Mouse (Mus musculus) neural tube, embryonic 13.5 days (tissue): ENCODE measurements around the gene Tsc2. TPM values are rescaled to one million over a fixed set of nuclear protein-coding genes. Genes with fewer than 3 reads are reported as not detected.
A peak's percentile ranks its signal among the peaks of the same experiment; 100 is the strongest.

Source experiments
- ATAC-seq: fragments of 200-750 bp; cut with Nextera tagmentation; 2 replicates; pipeline ENCODE4 v1.8.0; 2017; ENCODE audit warnings: low read depth, mild to moderate bottlenecking, moderate TSS enrichment, moderate library complexity
- H3K27ac ChIP-seq: fragments of 300-500 bp; sonication (generic); replicated peaks from 2 replicates; pipeline ENCODE4 v1.5.1; 2015; ENCODE audit warnings: moderate library complexity, mild to moderate bottlenecking, inconsistent platforms
- H3K27me3 ChIP-seq: fragments of 300-500 bp; sonication (generic); 2 replicates; pipeline ENCODE4 v1.6.1; 2015; ENCODE audit warnings: mild to moderate bottlenecking, inconsistent platforms
- H3K36me3 ChIP-seq: fragments of 300-500 bp; sonication (generic); 2 replicates; pipeline ENCODE4 v1.6.1; 2015; ENCODE audit warnings: mild to moderate bottlenecking, inconsistent platforms
- H3K4me1 ChIP-seq: fragments of 300-500 bp; sonication (generic); replicated peaks from 2 replicates; pipeline ENCODE4 v1.6.1; 2015; ENCODE audit warnings: inconsistent platforms
- H3K4me2 ChIP-seq: fragments of 300-500 bp; sonication (generic); 2 replicates; pipeline ENCODE4 v1.6.1; 2015; ENCODE audit warnings: inconsistent platforms, mild to moderate bottlenecking, moderate library complexity
- H3K4me3 ChIP-seq: fragments of 300-500 bp; sonication (generic); 2 replicates; pipeline ENCODE4 v1.5.1; 2015; ENCODE audit warnings: mild to moderate bottlenecking, inconsistent platforms
- H3K9ac ChIP-seq: fragments of 300-500 bp; sonication (generic); 2 replicates; pipeline ENCODE4 v1.6.1; 2015; ENCODE audit warnings: moderate library complexity, mild to moderate bottlenecking, inconsistent platforms
- H3K9me3 ChIP-seq: fragments of 300-500 bp; sonication (generic); 2 replicates; pipeline ENCODE4 v1.6.1; 2016; ENCODE audit warnings: inconsistent platforms
- WGBS: fragments of 180-500 bp; shearing (Covaris S2); methylation state at CpG from one replicate; pipeline ENCODE4 v1.1.7; 2015; 5-methylcytosine and 5-hydroxymethylcytosine counted together
- polyA plus RNA-seq: library from polyadenylated mRNA; unstranded; fragments of >200 nt; fragmentation: Nextera tagmentation; extraction: Ambion mirVana; gene quantifications from 2 replicates; pipeline ENCODE4 v1.2.1, GENCODE M21; 2015

Gene Tsc2
- polyA plus RNA-seq, 1 experiment from 2014 or later: 62.5 TPM

DNA sequence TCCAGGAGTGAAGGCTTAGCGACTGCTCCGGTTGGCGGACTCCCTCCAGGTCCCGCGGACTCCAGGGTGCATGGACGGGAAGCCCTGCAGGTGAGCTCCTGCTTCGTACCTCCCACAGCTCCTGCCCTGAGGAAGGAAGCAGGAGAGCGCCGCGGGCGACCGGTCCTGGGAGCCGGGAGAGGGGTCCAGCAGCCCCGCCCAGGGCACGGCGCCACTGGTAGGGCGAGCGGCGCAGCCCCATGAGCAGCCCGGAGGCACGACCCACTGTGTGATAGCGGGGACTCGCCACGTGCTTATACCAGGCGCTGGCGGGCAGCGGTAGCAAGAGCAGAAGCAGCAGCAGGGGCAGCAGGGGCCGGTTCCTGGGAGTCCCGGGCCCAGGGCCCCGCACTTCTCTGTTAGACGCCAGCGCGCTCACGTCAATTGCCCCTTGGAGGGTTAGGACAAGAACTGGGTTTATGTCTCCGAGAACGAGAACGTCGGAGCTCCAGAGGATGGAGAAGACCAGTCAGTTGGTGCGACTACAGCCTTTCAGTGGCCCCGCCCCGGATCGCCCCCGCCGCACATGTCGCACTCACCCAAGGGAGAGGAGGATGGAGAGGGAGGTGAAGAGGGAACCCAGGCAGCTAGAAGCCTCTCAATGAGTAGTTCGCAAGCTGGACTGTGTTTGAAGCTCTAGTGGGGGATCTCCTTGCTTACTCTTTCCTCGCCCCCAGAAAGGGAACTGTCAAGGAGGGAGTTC, 25.8 kb upstream of the Tsc2 start, which contains the start of gene Npw:
Gene Npw, minus strand, starts transcription at position 441 of the 742 bp plus-strand sequence.
- 0 out of 2 replicates have a peak, but pooled peaks have one; percentile 20 for ATAC-seq
- Histone ChIP-seq H3K4me3 (peak within 1 kb of the TSS; percentile 35), H3K9ac (peak within 1 kb of the TSS; percentile 54), H3K27me3 (peaks cover 61% of the 10 kb centered on the region), H3K4me1 (peaks cover 16% of the 10 kb centered on the region), H3K4me2 (peak within 1 kb of the TSS; percentile 59), H3K27ac (no peak within 1 kb of the TSS), H3K36me3 (no peaks in the 10 kb centered on the region), H3K9me3 (no peaks in the 10 kb centered on the region)
- 1% methylated on average over 47 of the region's 47 CpGs for WGBS

DNA sequence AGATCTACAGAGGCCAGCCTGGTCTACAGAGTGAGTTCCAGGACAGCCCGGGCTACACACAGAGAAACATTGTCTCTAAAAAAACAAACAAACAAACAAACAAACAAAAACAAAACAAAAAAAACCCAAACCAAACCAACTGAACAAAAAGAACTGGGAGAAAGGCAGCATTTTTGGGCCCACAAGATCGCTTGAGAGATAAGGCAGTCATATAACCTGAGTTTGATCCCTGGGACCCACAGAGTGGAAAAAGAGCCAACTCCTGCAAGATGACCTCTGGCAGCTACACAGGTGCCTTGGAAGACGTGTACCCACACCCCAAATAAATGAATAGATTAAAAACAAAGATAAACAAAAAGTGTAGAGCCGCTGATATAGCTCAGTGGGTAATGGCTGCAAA, 22.5 kb upstream of the Tsc2 start:
- Histone ChIP-seq H3K36me3 (no peaks in the 10 kb centered on the region), H3K4me2 (no peak overlapping the region), H3K4me1 (peaks cover 21% of the 10 kb centered on the region), H3K27me3 (peaks cover 64% of the 10 kb centered on the region), H3K9ac (no peak overlapping the region), H3K27ac (no peak overlapping the region), H3K4me3 (no peak overlapping the region), H3K9me3 (no peaks in the 10 kb centered on the region)
- WGBS: 75% methylated on average over 4 of the region's 4 CpGs
- ATAC-seq: no peak

DNA sequence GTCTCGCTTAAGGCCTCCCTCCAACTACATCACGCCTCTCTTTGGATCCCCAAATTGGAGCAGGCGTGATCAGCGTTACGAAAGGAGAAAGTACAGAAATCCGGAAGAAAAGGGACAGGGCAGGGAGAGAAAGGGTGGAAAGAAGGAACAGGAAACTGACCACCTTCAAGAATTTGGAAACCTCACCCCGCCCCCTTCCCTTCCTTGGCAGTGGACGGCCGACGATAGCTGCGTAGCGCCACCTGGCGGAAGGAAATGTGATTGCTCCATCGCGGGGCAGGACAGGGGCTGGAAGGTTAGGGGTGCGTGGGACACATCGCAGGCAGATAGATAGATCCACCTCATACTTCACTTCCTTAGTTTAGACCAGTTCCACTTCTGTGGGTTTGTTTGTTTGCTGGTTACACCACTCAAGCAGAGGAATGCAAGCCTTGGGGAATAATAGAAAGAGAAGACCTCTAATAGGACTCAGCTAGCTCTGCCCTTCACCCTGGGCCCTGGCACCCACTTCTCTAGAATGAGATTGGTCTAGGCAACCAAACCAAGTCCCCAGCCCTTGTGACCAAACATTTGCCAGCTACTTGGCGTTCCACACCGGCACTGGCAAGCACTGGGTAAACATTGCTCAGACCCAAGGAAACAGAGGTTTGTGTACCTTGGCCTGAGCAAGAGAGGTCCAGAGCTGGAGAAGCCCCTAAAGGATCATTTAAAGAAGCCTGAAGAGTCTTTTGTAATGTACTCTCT, 21.7 kb upstream of the Tsc2 start:
- Histone ChIP-seq H3K9ac (peak overlapping the region; percentile 47; the same call in 1 of the 2 replicates), H3K4me2 (peak overlapping the region; percentile 52), H3K4me1 (peaks cover 29% of the 10 kb centered on the region), H3K4me3 (peak overlapping the region; percentile 24; the same call in 1 of the 2 replicates), H3K9me3 (no peaks in the 10 kb centered on the region), H3K27me3 (peaks cover 60% of the 10 kb centered on the region), H3K27ac (no peak overlapping the region), H3K36me3 (no peaks in the 10 kb centered on the region)
- WGBS: 6% methylated on average over 19 of the region's 19 CpGs
- no peak for ATAC-seq

DNA sequence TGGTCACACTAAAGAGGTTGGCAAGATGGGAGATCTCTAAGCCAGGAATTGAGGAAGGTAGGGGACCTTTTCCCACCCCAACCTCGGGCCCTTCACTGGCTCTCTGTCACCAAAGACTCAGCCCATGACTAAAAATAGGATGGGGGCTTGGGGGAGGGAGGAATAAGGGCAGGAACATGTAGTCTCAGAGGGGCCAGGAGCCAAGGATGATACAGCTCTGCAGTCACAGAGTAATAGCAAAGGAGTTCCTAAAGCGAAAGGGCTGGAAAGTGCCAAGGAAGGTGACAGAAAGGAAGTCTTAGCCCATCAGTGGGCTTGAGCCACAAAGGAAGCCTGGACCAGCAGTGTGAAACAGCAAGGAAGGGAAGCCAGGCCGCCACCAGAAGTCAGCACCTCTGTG, 19.4 kb upstream of the Tsc2 start:
- H3K9me3 ChIP-seq: no peaks in the 10 kb centered on the region
- no peak overlapping the region for H3K4me2 ChIP-seq
- 75% methylated on average over 3 of the region's 3 CpGs for WGBS

DNA sequence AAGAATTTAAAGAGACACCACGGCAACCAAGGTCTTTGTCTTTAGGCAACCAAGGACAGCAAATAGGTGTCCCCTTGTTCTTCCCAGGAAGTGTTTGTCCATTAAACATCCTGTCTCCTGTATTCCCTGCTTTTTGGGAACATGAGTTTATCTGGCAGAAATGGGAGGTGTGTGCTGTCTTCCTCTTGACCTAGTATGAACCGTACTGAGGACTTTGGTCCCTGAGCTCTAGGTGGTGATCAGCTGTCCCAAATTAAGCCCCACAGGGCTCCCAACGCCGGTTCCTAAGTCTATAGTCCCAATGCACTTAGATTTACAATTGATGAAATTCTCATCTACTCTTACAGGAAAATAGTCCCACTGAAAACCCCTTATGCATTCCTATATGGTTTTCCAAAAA, 18.3 kb upstream of the Tsc2 start:
- WGBS: 78% methylated on average over 4 of the region's 4 CpGs
- Histone ChIP-seq H3K4me2 (peak overlapping the region; percentile 94), H3K36me3 (no peaks in the 10 kb centered on the region), H3K27me3 (peaks cover 37% of the 10 kb centered on the region), H3K9me3 (no peaks in the 10 kb centered on the region), H3K9ac (peak overlapping the region; percentile 89; the same call in 1 of the 2 replicates), H3K27ac (0 out of 2 replicates have a peak overlapping the region, but pooled peaks have one; percentile 59), H3K4me1 (peaks cover 25% of the 10 kb centered on the region), H3K4me3 (peak overlapping the region; percentile 69; the same call in 1 of the 2 replicates)
- no peak for ATAC-seq

More for the DNA sequence above, 19.4 kb upstream of the Tsc2 start:
- H3K27ac ChIP-seq: no peak overlapping the region
- peaks cover 25% of the 10 kb centered on the region for H3K4me1 ChIP-seq
- no peak overlapping the region for H3K4me3 ChIP-seq
- H3K36me3 ChIP-seq: no peaks in the 10 kb centered on the region
- no peak for ATAC-seq
- H3K27me3 ChIP-seq: peaks cover 48% of the 10 kb centered on the region
- no peak overlapping the region for H3K9ac ChIP-seq

DNA sequence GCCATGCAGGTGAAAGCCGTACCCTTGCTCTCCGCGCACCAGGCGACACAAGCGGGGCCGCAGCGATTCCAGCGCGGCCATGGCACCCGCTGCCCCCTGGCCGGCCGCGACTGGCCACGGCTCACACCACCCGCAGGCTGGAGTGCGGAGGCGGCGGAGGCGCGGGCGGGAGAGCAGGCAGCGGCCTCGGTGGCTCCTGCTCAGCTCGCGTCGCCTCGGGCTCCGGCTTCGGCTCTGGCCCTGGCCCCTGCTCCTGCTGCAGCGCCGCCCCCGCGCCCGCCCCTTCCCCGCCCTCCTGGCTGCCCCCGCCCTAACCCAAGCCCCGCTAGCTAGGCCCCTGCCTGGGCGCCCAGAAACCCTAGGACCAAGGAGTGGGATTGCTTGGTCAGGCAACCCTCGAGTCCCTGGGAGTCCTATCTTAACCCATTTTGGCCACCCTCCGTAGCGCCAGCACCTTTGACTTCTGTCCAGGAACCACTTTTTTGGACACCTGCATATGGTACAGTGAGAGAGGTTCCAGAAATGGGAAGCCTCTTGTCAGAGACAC, 17.7 kb upstream of the Tsc2 start, which contains the start of gene Slc9a3r2:
Gene Slc9a3r2, minus strand, starts transcription at position 258 of the 547 bp plus-strand sequence.
- peak within 1 kb of the TSS; percentile 69 for H3K4me3 ChIP-seq
- peak within 1 kb of the TSS; percentile 94 for H3K4me2 ChIP-seq
- H3K4me1 ChIP-seq: peaks cover 26% of the 10 kb centered on the region
- peak; percentile 46; the same call in 1 of the 2 replicates for ATAC-seq
- peaks cover 37% of the 10 kb centered on the region for H3K27me3 ChIP-seq
- no peaks in the 10 kb centered on the region for H3K36me3 ChIP-seq
- peak within 1 kb of the TSS; percentile 89 for H3K9ac ChIP-seq
- 1% methylated on average over 31 of the region's 41 CpGs for WGBS
- H3K9me3 ChIP-seq: no peaks in the 10 kb centered on the region
- peak within 1 kb of the TSS; percentile 59 for H3K27ac ChIP-seq

DNA sequence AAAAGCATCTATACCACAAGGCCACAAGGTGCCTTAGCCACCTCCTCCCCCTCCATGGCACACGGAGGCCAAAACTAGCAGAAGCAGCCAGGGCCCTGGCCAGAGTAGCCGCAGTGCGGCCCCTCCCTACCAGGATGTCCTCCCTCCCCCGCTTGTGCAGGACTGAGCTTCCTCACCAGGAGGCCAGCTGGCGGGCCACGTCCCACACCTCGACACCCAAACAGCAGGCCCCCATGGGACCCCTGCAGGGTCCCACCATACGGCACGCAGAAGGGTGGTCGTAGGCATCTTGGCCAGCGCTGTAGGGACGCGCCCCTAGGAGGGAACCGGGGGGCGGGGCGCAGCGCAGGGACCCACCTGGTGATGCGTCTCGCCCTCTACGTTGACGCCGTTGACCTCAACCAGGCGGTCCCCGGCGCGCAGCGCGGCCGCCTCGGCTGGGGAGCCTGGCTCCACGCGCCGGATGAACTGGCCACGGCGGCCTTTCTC, 17.2 kb upstream of the Tsc2 start:
- ATAC-seq: peak; percentile 51

DNA sequence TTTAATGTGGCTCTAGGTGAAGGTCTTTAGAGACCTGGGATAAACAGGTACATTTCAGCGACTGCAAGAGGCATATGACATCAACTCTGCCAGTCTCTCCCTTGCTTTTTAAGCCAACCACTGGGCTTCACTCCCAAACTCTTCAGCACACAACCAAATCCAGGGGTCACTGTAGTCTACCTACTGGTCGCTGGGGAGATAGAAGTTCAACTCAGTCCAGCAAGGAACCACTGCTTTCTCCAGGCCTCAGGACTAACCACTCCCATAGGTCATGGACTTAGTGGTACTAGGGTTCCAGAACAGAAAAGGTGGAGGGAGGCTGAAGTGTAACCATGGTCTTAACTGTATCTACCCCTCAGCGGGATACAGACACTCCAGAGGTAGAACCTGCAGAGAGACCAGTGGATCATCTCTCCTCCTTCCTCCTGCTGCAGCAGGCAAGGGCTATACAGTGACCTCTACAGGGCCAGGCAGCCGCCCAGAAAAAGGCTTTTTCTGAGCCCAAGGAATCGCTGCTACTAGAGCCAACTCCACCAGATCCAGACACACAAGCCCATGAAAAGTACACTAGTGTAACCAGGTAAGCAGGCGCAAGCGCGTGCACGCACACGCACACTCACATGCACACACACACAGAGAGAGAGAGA, 16.4 kb upstream of the Tsc2 start:
- no peak for ATAC-seq
- Histone ChIP-seq H3K9me3 (no peaks in the 10 kb centered on the region), H3K36me3 (no peaks in the 10 kb centered on the region), H3K4me3 (peak overlapping the region; percentile 69), H3K9ac (peak overlapping the region; percentile 89), H3K4me2 (peak overlapping the region; percentile 94), H3K27me3 (peaks cover 37% of the 10 kb centered on the region), H3K27ac (no peak overlapping the region), H3K4me1 (peaks cover 37% of the 10 kb centered on the region)
- 76% methylated on average over 10 of the region's 10 CpGs for WGBS

More for the DNA sequence above, 17.2 kb upstream of the Tsc2 start:
- H3K27me3 ChIP-seq: peaks cover 37% of the 10 kb centered on the region
- peak overlapping the region; percentile 89 for H3K9ac ChIP-seq
- peaks cover 31% of the 10 kb centered on the region for H3K4me1 ChIP-seq
- H3K36me3 ChIP-seq: no peaks in the 10 kb centered on the region
- H3K4me3 ChIP-seq: peak overlapping the region; percentile 69
- H3K27ac ChIP-seq: peak overlapping the region; percentile 59
- WGBS: under 1% methylated on average over 35 of the region's 35 CpGs
- H3K4me2 ChIP-seq: peak overlapping the region; percentile 94
- H3K9me3 ChIP-seq: no peaks in the 10 kb centered on the region

DNA sequence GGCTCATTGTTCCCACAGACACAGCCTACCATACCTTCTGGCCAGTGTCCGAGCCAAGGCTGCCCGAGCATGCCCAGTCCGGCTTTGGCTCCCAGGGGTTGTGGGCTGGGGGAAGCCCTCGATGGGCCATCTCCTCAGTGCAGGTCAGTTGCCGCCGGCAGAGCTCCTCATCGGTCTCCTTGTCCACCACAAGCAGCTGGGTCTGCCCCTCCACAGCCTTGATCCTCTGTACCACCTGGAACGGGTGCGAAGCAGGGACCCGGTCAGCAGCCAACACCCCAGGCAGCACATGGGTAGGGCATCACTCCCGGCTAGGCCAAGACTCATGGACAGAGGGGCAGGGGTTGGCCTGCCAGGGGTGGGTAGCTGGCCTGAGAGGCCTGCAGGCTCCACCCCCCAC, 15.1 kb upstream of the Tsc2 start:
- Histone ChIP-seq H3K4me1 (peaks cover 38% of the 10 kb centered on the region), H3K9ac (peak overlapping the region; percentile 18; the same call in 1 of the 2 replicates), H3K4me3 (peak overlapping the region; percentile 13; the same call in 1 of the 2 replicates), H3K36me3 (no peaks in the 10 kb centered on the region), H3K9me3 (no peaks in the 10 kb centered on the region), H3K27me3 (peaks cover 28% of the 10 kb centered on the region), H3K4me2 (peak overlapping the region; percentile 13; the same call in 1 of the 2 replicates), H3K27ac (peak overlapping the region; percentile 28; the same call in 1 of the 2 replicates)
- 80% methylated on average over 11 of the region's 11 CpGs for WGBS
- no peak for ATAC-seq

DNA sequence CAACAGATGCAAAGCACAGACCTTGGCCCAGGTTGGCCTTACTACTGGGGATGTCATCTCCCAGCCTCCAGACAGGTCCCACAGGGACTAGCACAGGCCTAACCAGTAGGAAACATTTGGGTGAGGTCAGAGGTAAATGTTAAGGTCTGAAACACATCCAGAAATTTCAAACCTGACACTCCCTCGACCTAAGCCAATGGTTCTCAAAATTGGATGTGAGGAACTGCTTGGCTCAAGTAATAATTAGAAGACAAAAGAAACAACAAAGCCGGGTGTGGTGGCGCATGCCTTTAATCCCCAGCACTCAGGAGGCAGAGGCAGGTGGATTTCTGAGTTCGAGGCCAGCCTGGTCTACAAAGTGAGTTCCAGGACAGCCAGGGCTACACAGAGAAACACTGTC, 14.0 kb upstream of the Tsc2 start:
- peaks cover 38% of the 10 kb centered on the region for H3K4me1 ChIP-seq
- no peak overlapping the region for H3K4me3 ChIP-seq
- WGBS: 85% methylated on average over 4 of the region's 4 CpGs
- H3K36me3 ChIP-seq: no peaks in the 10 kb centered on the region
- no peaks in the 10 kb centered on the region for H3K9me3 ChIP-seq
- H3K27ac ChIP-seq: 0 out of 2 replicates have a peak overlapping the region, but pooled peaks have one; percentile 23
- H3K9ac ChIP-seq: no peak overlapping the region
- ATAC-seq: no peak
- H3K27me3 ChIP-seq: peaks cover 26% of the 10 kb centered on the region
- H3K4me2 ChIP-seq: no peak overlapping the region

DNA sequence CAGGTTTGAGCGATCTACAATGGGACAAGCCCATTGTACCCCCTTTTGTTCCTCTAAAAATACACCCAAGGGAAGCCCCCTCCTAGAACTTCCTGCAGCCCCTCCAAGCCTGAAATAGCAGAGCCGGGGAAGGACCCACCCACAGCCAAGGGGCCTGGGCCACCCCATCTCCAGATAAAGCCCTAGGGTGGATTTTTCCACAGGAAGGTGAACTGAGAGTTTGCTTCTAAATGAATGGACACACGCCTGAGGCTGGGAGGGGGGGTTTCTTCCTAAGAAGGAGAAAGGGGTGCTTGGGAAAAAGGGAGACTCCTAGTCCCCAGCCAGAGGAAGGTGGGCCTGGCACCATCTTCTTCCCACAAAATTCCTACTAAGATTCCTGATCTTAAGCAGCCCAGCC, 13.5 kb upstream of the Tsc2 start:
- WGBS: 78% methylated on average over 3 of the region's 3 CpGs
- 0 out of 2 replicates have a peak overlapping the region, but pooled peaks have one; percentile 23 for H3K27ac ChIP-seq
- H3K9ac ChIP-seq: no peak overlapping the region
- no peak for ATAC-seq
- peaks cover 38% of the 10 kb centered on the region for H3K4me1 ChIP-seq
- H3K4me3 ChIP-seq: no peak overlapping the region
- H3K27me3 ChIP-seq: peaks cover 21% of the 10 kb centered on the region
- no peaks in the 10 kb centered on the region for H3K9me3 ChIP-seq
- H3K36me3 ChIP-seq: peaks cover 2% of the 10 kb centered on the region; the same call in 1 of the 2 replicates
- no peak overlapping the region for H3K4me2 ChIP-seq
